Mouse (Mus musculus): ENCODE measurements around the gene Stkld1.

- no peak for TF ChIP-seq CTCF (IDR thresholded peaks at IDR 0.05; ENCODE audit: low read depth)
- no peak for TF ChIP-seq EP300 (IDR thresholded peaks at IDR 0.05; ENCODE audit: low read depth)
Measured at GRCm38 (mm10) chr2:26910994-26911765, 22.7 kb upstream of the Stkld1 start.
